Mouse (Mus musculus) forebrain, postnatal 0 days (tissue): ENCODE measurements around the gene Cd52. TPM values are rescaled to one million over a fixed set of nuclear protein-coding genes. Genes with fewer than 3 reads are reported as not detected.

Source experiments
- ATAC-seq: fragments of 200-750 bp; cut with Nextera tagmentation; 2 replicates; pipeline ENCODE4 v1.8.0; 2017; ENCODE audit warnings: mild to moderate bottlenecking, moderate library complexity
- DNase-seq: peaks from one replicate; pipeline ENCODE4 v3.0.0-alpha.2; 2015
- H3K27ac ChIP-seq: fragments of 300-500 bp; sonication (generic); 2 replicates; pipeline ENCODE4 v1.5.1; 2014; ENCODE audit warnings: low read depth, mild to moderate bottlenecking, antibody characterized with exemption, low read length, moderate library complexity, mixed read lengths
- H3K27me3 ChIP-seq: fragments of 300-500 bp; sonication (generic); 2 replicates; pipeline ENCODE4 v1.6.1; 2014; ENCODE audit warnings: mild to moderate bottlenecking, low read length, mixed read lengths; ENCODE audit not compliant: insufficient read depth
- H3K36me3 ChIP-seq: fragments of 300-500 bp; sonication (generic); 2 replicates; pipeline ENCODE4 v1.6.1; 2014; ENCODE audit warnings: mild to moderate bottlenecking, moderate library complexity; ENCODE audit not compliant: insufficient read depth
- H3K4me1 ChIP-seq: fragments of 300-500 bp; sonication (generic); 2 replicates; pipeline ENCODE4 v1.6.1; 2014; ENCODE audit warnings: antibody characterized with exemption; ENCODE audit not compliant: insufficient read depth
- H3K4me2 ChIP-seq: fragments of 300-500 bp; sonication (generic); 2 replicates; pipeline ENCODE4 v1.6.1; 2014; ENCODE audit warnings: low read depth, mild to moderate bottlenecking, moderate library complexity
- H3K4me3 ChIP-seq: fragments of 300-500 bp; sonication (generic); 2 replicates; pipeline ENCODE4 v1.5.1; 2014; ENCODE audit warnings: low read depth, low read length, mixed read lengths
- H3K9ac ChIP-seq: fragments of 300-500 bp; sonication (generic); 2 replicates; pipeline ENCODE4 v1.6.1; 2014; ENCODE audit warnings: mild to moderate bottlenecking
- H3K9me3 ChIP-seq: fragments of 300-500 bp; sonication (generic); 2 replicates; pipeline ENCODE4 v1.6.1; 2016; ENCODE audit warnings: low read length
- CTCF ChIP-seq: sonication (generic); IDR thresholded peaks from 2 replicates; pipeline ENCODE4 v1.5.1; 2016; ENCODE audit warnings: antibody characterized with exemption, control low read depth, low read depth
- WGBS: fragments of 180-500 bp; shearing (Covaris S2); extraction: QIAGEN DNeasy Blood & Tissue Kit; methylation state at CpG from one replicate; pipeline ENCODE4 v1.1.7; 2014; 5-methylcytosine and 5-hydroxymethylcytosine counted together
- polyA plus RNA-seq: library from polyadenylated mRNA; unstranded; fragments of >200 nt; fragmentation: Nextera tagmentation; extraction: Ambion mirVana; gene quantifications from 2 replicates; pipeline ENCODE4 v1.2.1, GENCODE M21; 2015
- total RNA-seq: library from RNA; depleted of rRNA; stranded (reverse); fragments of >200 nt; gene quantifications from 2 replicates; pipeline ENCODE4 v1.2.3, GENCODE M21; 2014

Cd52 gene
- total and polyA plus RNA-seq, 2 experiments from 2014 or later, result 2.0 to 4.1 TPM

DNA sequence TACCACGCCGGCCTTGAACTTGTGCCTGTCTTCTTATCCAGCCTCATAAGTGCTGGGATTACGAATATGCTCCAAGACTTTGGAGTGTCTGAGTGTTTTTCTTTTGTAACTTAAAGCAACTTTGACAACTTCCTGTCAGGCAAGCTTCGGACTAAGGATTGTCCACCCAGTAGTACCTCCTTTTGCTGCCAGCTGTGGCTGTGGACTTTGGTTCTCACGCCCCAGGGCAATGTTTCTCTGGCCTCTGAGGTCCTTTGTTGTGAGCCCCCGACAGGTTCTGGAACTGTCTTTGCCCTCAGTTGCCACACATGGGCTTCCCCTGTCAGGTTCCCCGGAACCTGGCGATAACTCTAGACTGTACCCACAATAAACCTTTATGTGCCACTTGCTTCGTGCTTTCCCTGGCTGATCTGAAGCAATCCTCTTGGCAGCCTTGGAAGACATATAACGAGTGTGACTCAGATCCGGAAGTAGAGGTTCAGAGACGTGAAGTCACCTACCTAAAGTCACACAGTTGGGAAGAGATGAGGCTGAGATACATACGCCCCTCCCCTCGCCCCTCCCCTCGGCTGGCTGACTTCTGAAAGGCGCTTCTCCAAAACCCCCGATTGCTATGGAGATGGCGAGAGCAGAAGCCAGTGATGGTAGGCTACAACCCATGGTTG, 33.6 kb downstream of the Cd52 start:
- Histone ChIP-seq H3K4me2 (no peak overlapping the region), H3K27me3 (no peaks in the 10 kb centered on the region), H3K4me3 (no peak overlapping the region), H3K9ac (no peak overlapping the region), H3K9me3 (no peaks in the 10 kb centered on the region), H3K36me3 (no peaks in the 10 kb centered on the region), H3K4me1 (no peaks in the 10 kb centered on the region), H3K27ac (no peak overlapping the region)
- ATAC-seq (no peak), DNase-seq (no peak)
- WGBS, result 61% methylated on average over 18 of the region's 18 CpGs
- no peak for TF ChIP-seq CTCF

DNA sequence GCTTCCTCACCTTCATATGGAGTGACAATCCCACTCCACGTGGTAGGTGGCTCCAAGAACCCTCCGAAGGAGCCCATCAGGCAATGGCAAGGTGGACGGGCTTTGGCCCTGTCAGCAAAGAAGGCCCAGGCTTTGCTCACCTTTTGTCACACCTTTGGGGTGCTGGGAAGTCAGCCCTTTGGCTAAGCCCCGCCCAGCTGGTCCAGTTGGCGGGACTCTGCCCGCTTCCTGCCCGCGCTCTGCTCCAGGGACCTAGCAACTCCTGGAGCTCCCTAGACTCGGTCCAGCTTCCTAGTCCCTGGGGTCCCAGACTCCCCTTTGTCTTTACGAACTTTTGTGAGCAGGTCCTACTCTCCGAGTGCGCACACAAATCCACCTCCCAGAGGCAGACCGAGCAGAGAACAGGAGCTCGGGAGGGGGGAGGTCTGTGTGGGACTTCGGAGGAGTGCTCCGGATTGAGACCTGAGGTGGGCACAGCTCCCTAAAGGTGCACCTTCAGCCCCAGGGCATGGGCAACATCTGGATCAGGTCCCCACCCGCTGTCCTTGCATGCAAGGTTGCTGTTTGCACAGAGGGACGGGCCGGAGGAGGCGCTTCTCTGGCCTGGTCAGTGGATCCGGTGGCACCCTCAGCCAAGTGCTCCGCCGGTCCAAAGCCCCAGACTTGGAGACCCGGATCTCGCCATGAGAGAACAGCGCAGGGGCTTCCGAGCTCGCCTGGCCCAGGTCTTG, 34.6 kb downstream of the Cd52 start, which contains the start of gene Crybg2:
Gene Crybg2, plus strand, starts transcription at position 681 of the 731 bp plus-strand sequence.
- H3K4me1 ChIP-seq, result no peaks in the 10 kb centered on the region
- H3K27me3 ChIP-seq, result no peaks in the 10 kb centered on the region
- H3K9ac ChIP-seq, result no peak within 1 kb of the TSS
- WGBS, result 47% methylated on average over 28 of the region's 28 CpGs
- H3K4me3 ChIP-seq, result no peak within 1 kb of the TSS
- DNase-seq (no peak), ATAC-seq (no peak)
- H3K4me2 ChIP-seq, result no peak within 1 kb of the TSS
- TF ChIP-seq CTCF, result no peak
- no peaks in the 10 kb centered on the region for H3K9me3 ChIP-seq
- no peak within 1 kb of the TSS for H3K27ac ChIP-seq
- H3K36me3 ChIP-seq, result no peaks in the 10 kb centered on the region

DNA sequence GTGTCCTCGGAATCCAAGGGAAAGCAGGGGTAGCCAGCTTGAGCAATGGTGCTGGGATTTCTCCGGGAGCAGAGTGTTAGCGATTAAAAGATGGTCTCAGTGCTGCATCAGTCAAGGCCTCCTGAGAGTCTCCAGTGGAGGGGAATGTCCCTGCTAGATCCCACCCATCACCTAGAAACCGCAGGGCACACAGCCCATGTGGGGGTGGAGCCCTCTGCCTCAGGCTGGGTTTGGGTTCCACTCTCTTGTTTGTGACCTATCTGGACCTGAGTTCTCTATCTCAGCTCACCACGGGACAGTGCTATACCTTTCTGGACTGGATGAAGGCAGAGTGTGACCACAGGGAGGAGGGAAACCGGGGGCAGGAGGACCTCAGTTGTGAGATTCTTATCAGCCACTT, 36.0 kb downstream of the Cd52 start:
- DNase-seq (no peak), ATAC-seq (no peak)
- no peak overlapping the region for H3K27ac ChIP-seq
- H3K36me3 ChIP-seq, result no peaks in the 10 kb centered on the region
- WGBS, result 84% methylated on average over 6 of the region's 6 CpGs
- H3K4me3 ChIP-seq, result no peak overlapping the region
- H3K9ac ChIP-seq, result no peak overlapping the region
- H3K9me3 ChIP-seq, result no peaks in the 10 kb centered on the region
- no peaks in the 10 kb centered on the region for H3K27me3 ChIP-seq
- no peak for TF ChIP-seq CTCF
- no peaks in the 10 kb centered on the region for H3K4me1 ChIP-seq
- H3K4me2 ChIP-seq, result no peak overlapping the region

DNA sequence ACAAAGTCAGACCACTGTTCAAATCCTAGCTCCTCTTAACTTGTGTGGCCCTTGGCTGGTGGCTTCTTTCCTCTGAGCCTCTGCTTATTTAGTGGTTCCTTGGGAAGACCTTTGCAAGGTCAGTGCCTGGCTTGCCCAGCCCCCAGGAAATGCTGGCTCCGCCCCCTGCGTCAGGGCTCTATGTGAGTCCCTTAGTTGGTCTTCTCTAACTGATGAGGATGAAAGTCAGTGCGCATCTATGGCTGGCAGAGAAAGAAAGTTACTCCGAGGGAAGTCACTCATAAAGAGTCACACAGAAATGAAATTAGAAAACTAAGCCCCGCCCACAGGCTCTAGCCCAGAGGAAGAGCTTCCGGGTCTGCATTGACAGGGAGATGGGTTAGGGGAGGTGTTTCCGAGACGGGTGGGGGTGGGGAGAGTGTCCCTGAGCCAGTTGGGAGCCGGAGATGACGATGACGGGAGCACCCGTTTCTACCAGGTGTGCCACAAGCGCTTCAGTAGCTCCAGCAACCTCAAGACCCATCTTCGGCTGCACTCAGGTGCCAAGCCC, 36.6 kb downstream of the Cd52 start:
- no peaks in the 10 kb centered on the region for H3K36me3 ChIP-seq
- H3K9me3 ChIP-seq, result no peaks in the 10 kb centered on the region
- H3K4me3 ChIP-seq, result no peak overlapping the region
- H3K27ac ChIP-seq, result no peak overlapping the region
- no peak overlapping the region for H3K4me2 ChIP-seq
- DNase-seq, result no peak
- 40% methylated on average over 14 of the region's 14 CpGs for WGBS
- no peaks in the 10 kb centered on the region for H3K27me3 ChIP-seq
- TF ChIP-seq CTCF, result no peak
- H3K4me1 ChIP-seq, result no peaks in the 10 kb centered on the region
- ATAC-seq, result no peak
- H3K9ac ChIP-seq, result no peak overlapping the region

DNA sequence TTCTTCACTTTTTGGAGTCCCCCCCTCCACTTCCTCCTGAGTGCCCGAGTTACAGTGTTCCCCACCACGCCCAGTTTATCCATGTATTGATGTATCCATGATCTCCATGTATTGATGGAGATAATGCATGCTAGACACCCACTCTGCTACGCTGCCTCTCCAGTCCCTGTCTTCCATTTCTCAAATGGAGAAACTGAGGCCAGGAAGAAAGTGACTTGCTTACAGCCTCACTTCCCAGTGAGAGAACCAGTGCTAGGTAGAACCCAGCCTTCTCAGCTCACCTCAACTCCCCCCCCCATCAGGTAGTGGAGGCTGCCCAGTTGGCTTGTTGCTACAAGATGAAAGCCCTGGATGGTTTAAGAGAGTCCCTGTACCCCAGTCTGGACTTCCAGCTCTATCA, 41.3 kb downstream of the Cd52 start, which contains the start of gene Zfp683:
Gene Zfp683, plus strand, starts transcription at position 301 of the 400 bp plus-strand sequence.
- H3K9ac ChIP-seq, result no peak within 1 kb of the TSS
- H3K27me3 ChIP-seq, result no peaks in the 10 kb centered on the region
- H3K36me3 ChIP-seq, result no peaks in the 10 kb centered on the region
- no peak for DNase-seq
- no peak within 1 kb of the TSS for H3K27ac ChIP-seq
- WGBS, result 82% methylated on average over 3 of the region's 3 CpGs
- no peaks in the 10 kb centered on the region for H3K9me3 ChIP-seq
- no peak within 1 kb of the TSS for H3K4me3 ChIP-seq
- TF ChIP-seq CTCF, result no peak
- ATAC-seq, result no peak
- H3K4me2 ChIP-seq, result no peak within 1 kb of the TSS
- no peaks in the 10 kb centered on the region for H3K4me1 ChIP-seq

DNA sequence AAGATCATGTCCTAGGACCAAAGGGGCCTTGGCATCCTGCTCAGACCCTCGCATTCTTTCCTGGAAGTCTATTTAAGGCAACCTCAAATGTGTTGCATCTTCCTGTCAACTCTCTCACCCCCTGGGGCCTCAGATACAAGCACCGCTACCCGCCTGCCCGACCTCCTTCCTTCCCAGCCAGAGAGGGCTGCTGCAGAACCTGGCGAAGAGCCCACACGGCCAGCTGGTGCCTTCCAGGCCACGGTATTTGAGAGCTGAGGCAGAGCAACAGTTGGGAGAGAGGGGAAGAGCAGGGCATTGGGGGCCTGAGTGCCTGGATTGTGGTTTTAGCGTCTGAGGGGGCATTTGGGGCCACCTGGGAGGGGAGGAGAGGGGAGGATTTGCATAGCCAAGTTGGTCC, 42.3 kb downstream of the Cd52 start:
- Histone ChIP-seq H3K4me3 (no peak overlapping the region), H3K4me2 (no peak overlapping the region), H3K27me3 (no peaks in the 10 kb centered on the region), H3K27ac (no peak overlapping the region), H3K4me1 (no peaks in the 10 kb centered on the region), H3K36me3 (no peaks in the 10 kb centered on the region), H3K9me3 (no peaks in the 10 kb centered on the region), H3K9ac (no peak overlapping the region)
- no peak for TF ChIP-seq CTCF
- DNase-seq, result peak; percentile 25
- no peak for ATAC-seq
- 11% methylated on average over 8 of the region's 8 CpGs for WGBS

DNA sequence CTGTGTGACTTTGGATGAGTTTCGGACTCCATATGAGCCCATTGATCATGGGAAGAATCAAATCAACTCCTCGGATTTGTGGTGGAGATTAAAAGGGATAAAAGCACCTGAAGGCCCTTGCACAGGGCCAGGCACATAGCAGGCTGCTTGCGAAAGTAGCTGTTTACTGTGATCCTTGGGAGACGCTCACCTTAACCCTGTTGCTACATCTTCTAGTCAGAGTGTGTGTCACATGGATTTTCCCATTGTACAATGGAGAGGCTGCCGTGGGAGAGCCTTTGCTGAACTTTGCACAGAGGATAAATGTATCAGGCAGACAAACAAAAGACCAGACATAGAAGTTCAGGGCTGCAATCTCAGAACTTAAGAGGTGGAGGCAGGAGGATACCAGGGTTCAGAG, 43.0 kb downstream of the Cd52 start:
- Histone ChIP-seq H3K4me3 (no peak overlapping the region), H3K36me3 (no peaks in the 10 kb centered on the region), H3K9me3 (no peaks in the 10 kb centered on the region), H3K27ac (no peak overlapping the region), H3K4me1 (no peaks in the 10 kb centered on the region), H3K27me3 (no peaks in the 10 kb centered on the region), H3K9ac (no peak overlapping the region), H3K4me2 (no peak overlapping the region)
- no peak for TF ChIP-seq CTCF
- DNase-seq (no peak), ATAC-seq (no peak)
- WGBS, result 85% methylated on average over 5 of the region's 5 CpGs
